Mouse (Mus musculus): ENCODE results near the gene Kif1b. TPM values are rescaled to one million over a fixed set of nuclear protein-coding genes. Genes with fewer than 3 reads are reported as not detected.

The Kif1b gene
- total and polyA plus RNA-seq, 2 experiments from 2014 or later = 215 to 425 TPM

DNA sequence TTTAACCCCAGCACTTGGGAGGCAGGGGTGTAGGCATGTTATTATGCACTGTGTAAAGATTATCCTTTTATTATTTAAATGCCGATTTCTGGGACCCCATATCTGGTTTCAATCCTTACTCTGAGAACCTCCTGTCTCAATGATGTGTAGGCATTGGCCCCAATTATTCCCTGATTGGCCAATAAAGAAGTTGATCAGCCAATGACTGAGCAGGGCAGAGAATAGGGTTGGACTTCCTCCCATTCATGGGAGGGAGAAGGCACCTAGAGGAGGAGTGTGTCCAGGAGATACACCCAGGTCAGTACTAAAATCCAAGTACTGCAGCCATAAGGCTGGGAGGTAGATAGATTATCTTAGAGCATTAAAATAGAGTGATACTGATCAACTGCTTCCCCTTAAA lies 144.3 kb downstream of the Kif1b start:
- H3K4me1 ChIP-seq (ENCODE audit: insufficient read depth, low read length) = no peaks in the 10 kb centered on the region
- no peaks in the 10 kb centered on the region for H3K9me3 ChIP-seq (ENCODE audit: low read length)
- no peak for ATAC-seq (ENCODE audit: low FRiP score)
- TF ChIP-seq CTCF (IDR thresholded peaks at IDR 0.05) = no peak
- peaks cover 36% of the 10 kb centered on the region for H3K36me3 ChIP-seq (ENCODE audit: insufficient read depth, low read length)
- no peak overlapping the region for H3K9ac ChIP-seq (replicated peaks; ENCODE audit: low read length, poor library complexity, severe bottlenecking)
- 59% methylated on average over 1 of the region's 1 CpGs for WGBS
- no peak overlapping the region for H3K27ac ChIP-seq (ENCODE audit: low read depth, low read length)
- H3K4me3 ChIP-seq (ENCODE audit: low read depth, low read length) = no peak overlapping the region
- no peaks in the 10 kb centered on the region for H3K27me3 ChIP-seq (ENCODE audit: insufficient read depth, low read length)
- DNase-seq (ENCODE audit: low spot score) = no peak
- H3K4me2 ChIP-seq (ENCODE audit: low read depth, low read length, poor library complexity, severe bottlenecking) = no peak overlapping the region

DNA sequence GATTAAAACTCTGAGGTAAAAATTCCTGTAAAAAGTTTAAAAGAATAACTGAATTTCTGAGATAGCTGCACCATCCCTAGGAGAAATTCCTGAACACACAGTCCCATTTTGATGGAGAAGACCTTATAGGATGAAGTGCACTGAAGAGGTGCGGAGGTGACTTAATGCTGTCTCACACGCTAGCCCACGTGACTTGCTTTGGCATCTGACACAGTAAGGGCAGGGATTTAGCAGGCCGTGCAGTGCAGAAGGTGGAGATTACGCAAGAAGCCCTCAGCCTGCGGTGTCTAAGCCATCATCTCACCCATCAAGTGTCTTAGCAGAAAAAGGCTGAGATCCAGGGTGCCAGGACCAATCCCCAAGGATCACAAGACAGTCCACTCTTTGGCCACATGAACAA lies 146.3 kb downstream of the Kif1b start:
- H3K4me2 ChIP-seq (ENCODE audit: low read depth, low read length, poor library complexity, severe bottlenecking) = no peak overlapping the region
- 94% methylated on average over 6 of the region's 6 CpGs for WGBS
- H3K9ac ChIP-seq (replicated peaks; ENCODE audit: low read length, poor library complexity, severe bottlenecking) = no peak overlapping the region
- DNase-seq (ENCODE audit: low spot score) = no peak
- peaks cover 57% of the 10 kb centered on the region for H3K36me3 ChIP-seq (ENCODE audit: insufficient read depth, low read length)
- H3K4me3 ChIP-seq (ENCODE audit: low read depth, low read length) = no peak overlapping the region
- ATAC-seq (ENCODE audit: low FRiP score) = no peak
- no peak overlapping the region for H3K27ac ChIP-seq (ENCODE audit: low read depth, low read length)
- no peak for TF ChIP-seq CTCF (IDR thresholded peaks at IDR 0.05)
- no peaks in the 10 kb centered on the region for H3K9me3 ChIP-seq (ENCODE audit: low read length)
- H3K27me3 ChIP-seq (ENCODE audit: insufficient read depth, low read length) = no peaks in the 10 kb centered on the region
- no peaks in the 10 kb centered on the region for H3K4me1 ChIP-seq (ENCODE audit: insufficient read depth, low read length)

DNA sequence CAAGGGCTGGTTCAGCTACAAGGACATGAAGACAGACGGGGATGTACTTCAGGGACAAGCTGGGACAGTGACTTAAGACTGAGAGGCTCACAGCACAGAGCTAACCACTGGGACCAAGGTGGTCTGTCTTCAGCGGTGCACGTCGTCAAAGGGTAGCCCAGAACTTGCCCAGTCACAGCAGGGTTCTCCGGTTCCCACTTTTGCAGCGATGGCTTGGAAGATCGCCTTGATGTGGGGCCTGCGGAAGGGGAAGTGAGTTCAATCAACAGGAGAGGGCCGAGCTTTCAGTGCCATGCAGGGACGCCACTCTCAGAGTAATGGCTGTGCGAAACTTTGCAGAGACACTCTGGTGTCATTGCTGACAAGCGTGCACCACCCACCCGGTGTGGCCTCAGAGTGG lies 147.6 kb downstream of the Kif1b start:
- DNase-seq (ENCODE audit: low spot score) (no peak), ATAC-seq (ENCODE audit: low FRiP score) (no peak)
- H3K36me3 ChIP-seq (ENCODE audit: insufficient read depth, low read length) = peaks cover 58% of the 10 kb centered on the region
- H3K27ac ChIP-seq (ENCODE audit: low read depth, low read length) = no peak overlapping the region
- no peak for TF ChIP-seq CTCF (IDR thresholded peaks at IDR 0.05)
- no peak overlapping the region for H3K9ac ChIP-seq (replicated peaks; ENCODE audit: low read length, poor library complexity, severe bottlenecking)
- no peaks in the 10 kb centered on the region for H3K9me3 ChIP-seq (ENCODE audit: low read length)
- WGBS = 91% methylated on average over 13 of the region's 13 CpGs
- no peak overlapping the region for H3K4me2 ChIP-seq (ENCODE audit: low read depth, low read length, poor library complexity, severe bottlenecking)
- no peak overlapping the region for H3K4me3 ChIP-seq (ENCODE audit: low read depth, low read length)
- H3K4me1 ChIP-seq (ENCODE audit: insufficient read depth, low read length) = no peaks in the 10 kb centered on the region
- H3K27me3 ChIP-seq (ENCODE audit: insufficient read depth, low read length) = no peaks in the 10 kb centered on the region

DNA sequence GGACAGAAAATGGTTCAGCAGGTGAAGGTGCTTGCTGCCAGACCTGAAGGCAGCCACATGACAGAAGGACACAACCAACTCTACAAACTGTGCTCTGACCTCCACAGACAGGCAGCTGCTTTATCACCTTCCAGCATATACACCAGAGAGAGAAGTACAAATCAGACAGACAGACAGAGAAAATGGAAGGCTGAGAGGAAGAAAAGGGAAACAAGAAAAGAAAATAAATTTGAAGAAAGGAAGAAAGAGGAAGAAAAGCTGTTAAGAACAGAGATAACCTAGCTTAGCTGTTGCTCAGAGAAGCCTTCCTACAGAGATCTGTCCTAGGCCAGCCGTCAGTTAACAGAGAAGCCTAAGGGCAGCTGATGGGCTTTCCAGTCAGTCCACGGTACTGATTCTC lies 148.3 kb downstream of the Kif1b start:
- Histone ChIP-seq H3K4me2 (ENCODE audit: low read depth, low read length, poor library complexity, severe bottlenecking) (no peak overlapping the region), H3K27ac (ENCODE audit: low read depth, low read length) (no peak overlapping the region), H3K9ac (replicated peaks; ENCODE audit: low read length, poor library complexity, severe bottlenecking) (no peak overlapping the region), H3K4me3 (ENCODE audit: low read depth, low read length) (no peak overlapping the region), H3K9me3 (ENCODE audit: low read length) (no peaks in the 10 kb centered on the region), H3K27me3 (ENCODE audit: insufficient read depth, low read length) (no peaks in the 10 kb centered on the region), H3K36me3 (ENCODE audit: insufficient read depth, low read length) (peaks cover 63% of the 10 kb centered on the region), H3K4me1 (ENCODE audit: insufficient read depth, low read length) (no peaks in the 10 kb centered on the region)
- no peak for TF ChIP-seq CTCF (IDR thresholded peaks at IDR 0.05)
- ATAC-seq (ENCODE audit: low FRiP score) (no peak), DNase-seq (ENCODE audit: low spot score) (no peak)
- 88% methylated on average over 2 of the region's 2 CpGs for WGBS

DNA sequence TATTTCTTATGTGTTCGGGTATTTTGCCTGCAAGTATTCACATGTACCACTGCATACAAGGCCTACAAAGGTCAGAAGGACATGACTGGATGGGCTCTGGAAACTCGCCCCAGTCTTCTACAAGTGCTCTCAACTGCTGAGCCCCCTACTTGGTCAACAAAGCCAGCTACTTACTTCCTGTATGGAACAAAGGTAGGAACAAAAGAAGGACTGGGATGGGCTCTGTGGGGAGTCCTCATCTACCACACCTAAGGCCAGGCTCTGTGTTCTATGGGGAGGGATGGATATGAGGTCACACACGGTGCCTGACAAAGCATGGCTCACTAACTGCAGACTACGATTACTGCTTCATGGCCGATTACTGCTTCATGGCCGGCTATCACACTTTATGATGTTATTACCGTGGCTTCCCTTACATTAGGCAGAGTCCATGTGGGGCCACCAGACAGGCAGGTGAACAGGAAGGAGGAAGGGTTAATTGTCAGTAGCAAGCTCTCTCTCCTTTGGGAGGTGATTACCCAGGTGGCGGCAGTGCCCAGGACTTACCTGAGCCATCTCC lies 150.0 kb downstream of the Kif1b start:
- no peak for TF ChIP-seq CTCF (IDR thresholded peaks at IDR 0.05)
- Histone ChIP-seq H3K9ac (replicated peaks; ENCODE audit: low read length, poor library complexity, severe bottlenecking) (no peak overlapping the region), H3K4me3 (ENCODE audit: low read depth, low read length) (no peak overlapping the region), H3K9me3 (ENCODE audit: low read length) (no peaks in the 10 kb centered on the region), H3K36me3 (ENCODE audit: insufficient read depth, low read length) (peaks cover 75% of the 10 kb centered on the region), H3K4me1 (ENCODE audit: insufficient read depth, low read length) (no peaks in the 10 kb centered on the region), H3K27ac (ENCODE audit: low read depth, low read length) (no peak overlapping the region), H3K4me2 (ENCODE audit: low read depth, low read length, poor library complexity, severe bottlenecking) (no peak overlapping the region), H3K27me3 (ENCODE audit: insufficient read depth, low read length) (no peaks in the 10 kb centered on the region)
- no peak for ATAC-seq (ENCODE audit: low FRiP score)
- 92% methylated on average over 8 of the region's 8 CpGs for WGBS
- DNase-seq (ENCODE audit: low spot score) = no peak

DNA sequence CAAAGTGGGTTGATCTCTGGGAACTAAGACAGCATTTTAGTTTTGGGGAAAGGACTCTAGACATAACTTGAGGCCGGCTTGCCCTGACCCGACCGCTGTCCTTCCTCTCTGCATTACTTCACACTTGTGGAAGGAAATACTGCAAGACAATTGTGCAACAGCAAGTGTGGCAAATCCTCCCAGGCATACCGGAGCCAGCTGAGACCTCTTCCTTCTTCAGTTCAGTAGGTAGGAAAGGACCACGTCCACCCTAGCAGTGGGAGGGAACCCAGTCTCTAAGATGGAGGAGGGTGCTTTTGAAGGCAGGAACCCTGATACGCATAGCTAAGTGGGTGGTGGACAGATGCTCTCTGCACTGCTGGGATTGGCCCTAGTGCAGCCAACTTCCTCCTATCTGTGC lies 151.8 kb downstream of the Kif1b start:
- no peak overlapping the region for H3K9ac ChIP-seq (replicated peaks; ENCODE audit: low read length, poor library complexity, severe bottlenecking)
- no peak overlapping the region for H3K27ac ChIP-seq (ENCODE audit: low read depth, low read length)
- ATAC-seq (ENCODE audit: low FRiP score) = no peak
- H3K27me3 ChIP-seq (ENCODE audit: insufficient read depth, low read length) = no peaks in the 10 kb centered on the region
- no peaks in the 10 kb centered on the region for H3K9me3 ChIP-seq (ENCODE audit: low read length)
- no peak for TF ChIP-seq CTCF (IDR thresholded peaks at IDR 0.05)
- no peak overlapping the region for H3K4me3 ChIP-seq (ENCODE audit: low read depth, low read length)
- no peaks in the 10 kb centered on the region for H3K4me1 ChIP-seq (ENCODE audit: insufficient read depth, low read length)
- H3K4me2 ChIP-seq (ENCODE audit: low read depth, low read length, poor library complexity, severe bottlenecking) = no peak overlapping the region
- H3K36me3 ChIP-seq (ENCODE audit: insufficient read depth, low read length) = peaks cover 80% of the 10 kb centered on the region
- no peak for DNase-seq (ENCODE audit: low spot score)
- 97% methylated on average over 6 of the region's 6 CpGs for WGBS

All from midbrain, postnatal 0 days (tissue).